Comparison of ENCODE assay signal across 9 mouse cellular contexts in genomic region chr7:25072716-25073390, GRCm38 (mm10). TPM values are rescaled to one million over a fixed set of nuclear protein-coding genes. Genes with fewer than 3 reads are reported as not detected.
DNase-seq lines count a peak whose midpoint lies in the region; ATAC-seq and TF ChIP-seq lines count a peak whose summit lies in the region.
"Had no signal": no experiment of that assay in that cellular context is flagged by ENCODE, and none has a peak within 500 bp of the region (broad histone marks: within the 10 kb centered on the region; RNA-seq: fewer than 3 reads in every experiment).

No protein-coding gene starts in this region.

- 2% methylated on average over 30 of the region's 33 CpGs for WGBS in bone marrow, adult 2 months
- 0% methylated on average over 16 of the region's 33 CpGs for WGBS in forebrain, embryonic 13.5 days
- 1% methylated on average over 20 of the region's 33 CpGs for WGBS in intestine, embryonic 15.5 days
- 0% methylated on average over 11 of the region's 33 CpGs for WGBS in limb, embryonic 11.5 days
- WGBS in midbrain, embryonic 16.5 days, result 1% methylated on average over 19 of the region's 33 CpGs

- H3K4me2 ChIP-seq in forebrain, embryonic 13.5 days, result peak overlapping the region; percentile 95
- H3K4me2 ChIP-seq in intestine, embryonic 15.5 days (replicated peaks), result peak overlapping the region; percentile 94
- peak overlapping the region; percentile 89 for H3K4me2 ChIP-seq in limb, embryonic 11.5 days (ENCODE audit: low read depth, severe bottlenecking)
- H3K4me2 ChIP-seq in midbrain, embryonic 16.5 days (ENCODE audit: low read length), result peak overlapping the region; percentile 87

- peaks cover 52% of the 10 kb centered on the region for H3K4me1 ChIP-seq in erythroblast, embryonic 14.5 days (ENCODE audit: control insufficient read depth)
- no peaks in the 10 kb centered on the region for H3K4me1 ChIP-seq in bone marrow, adult 2 months (ENCODE audit: control insufficient read depth, insufficient read depth, low read length)
- peaks cover 71% of the 10 kb centered on the region for H3K4me1 ChIP-seq in forebrain, embryonic 13.5 days
- peaks cover 27% of the 10 kb centered on the region for H3K4me1 ChIP-seq in intestine, embryonic 15.5 days (replicated peaks)
- H3K4me1 ChIP-seq in limb, embryonic 11.5 days (ENCODE audit: control insufficient read depth, insufficient read depth, low read length), result peaks cover 12% of the 10 kb centered on the region
- H3K4me1 ChIP-seq in midbrain, embryonic 16.5 days (ENCODE audit: control insufficient read depth, insufficient read depth, low read length), result peaks cover 46% of the 10 kb centered on the region
- peaks cover 24% of the 10 kb centered on the region for H3K4me1 ChIP-seq in testis, adult 2 months (ENCODE audit: control insufficient read depth, insufficient read depth, low read length)

- TF ChIP-seq CTCF in bone marrow, adult 2 months (IDR thresholded peaks at IDR 0.05; ENCODE audit: control insufficient read depth, insufficient read depth, low read length), result no peak
- TF ChIP-seq CTCF in testis, adult 2 months (IDR thresholded peaks at IDR 0.05; ENCODE audit: control insufficient read depth, insufficient read depth, insufficient replicate concordance, low read depth, low read length), result no peak

- no peak overlapping the region for H3K27ac ChIP-seq in bone marrow, adult 2 months (ENCODE audit: control insufficient read depth, insufficient read depth, low read depth, low read length, poor library complexity)
- H3K27ac ChIP-seq in forebrain, embryonic 13.5 days, result peak overlapping the region; percentile 93
- H3K27ac ChIP-seq in intestine, embryonic 15.5 days, result peak overlapping the region; percentile 82
- H3K27ac ChIP-seq in limb, embryonic 11.5 days (replicated peaks; ENCODE audit: low read depth, low read length), result peak overlapping the region; percentile 87
- H3K27ac ChIP-seq in midbrain, embryonic 16.5 days (ENCODE audit: low read length), result peak overlapping the region; percentile 92
- H3K27ac ChIP-seq in testis, adult 2 months (ENCODE audit: control insufficient read depth, insufficient read depth, low read depth, low read length), result no peak overlapping the region
- H3K27ac ChIP-seq: macrophage had no signal

- ATAC-seq in erythroblast, adult 5-6 weeks (replicated peaks; ENCODE audit: low FRiP score, poor library complexity, severe bottlenecking), result no peak
- ATAC-seq in forebrain, embryonic 13.5 days, result peak; percentile 6; the same call in 1 of the 2 replicates
- ATAC-seq in intestine, embryonic 15.5 days, result peak; percentile 8; the same call in 1 of the 2 replicates
- ATAC-seq in limb, embryonic 11.5 days (ENCODE audit: insufficient number of reproducible peaks, low FRiP score, low TSS enrichment, low read depth), result no peak
- peak; percentile 19 for ATAC-seq in midbrain, embryonic 16.5 days

- H3K9ac ChIP-seq in forebrain, embryonic 13.5 days, result peak overlapping the region; percentile 97
- H3K9ac ChIP-seq in intestine, embryonic 15.5 days, result peak overlapping the region; percentile 70
- peak overlapping the region; percentile 82 for H3K9ac ChIP-seq in limb, embryonic 11.5 days (ENCODE audit: low read length)
- H3K9ac ChIP-seq in midbrain, embryonic 16.5 days (ENCODE audit: low read depth, low read length), result peak overlapping the region; percentile 93

- no peaks in the 10 kb centered on the region for H3K9me3 ChIP-seq in erythroblast, embryonic 14.5 days (ENCODE audit: control insufficient read depth, low read length)
- no peaks in the 10 kb centered on the region for H3K9me3 ChIP-seq in forebrain, embryonic 13.5 days (replicated peaks)
- no peaks in the 10 kb centered on the region for H3K9me3 ChIP-seq in intestine, embryonic 15.5 days
- H3K9me3 ChIP-seq in limb, embryonic 11.5 days (ENCODE audit: control insufficient read depth, low read length), result no peaks in the 10 kb centered on the region; the same call in 1 of the 2 replicates
- no peaks in the 10 kb centered on the region for H3K9me3 ChIP-seq in midbrain, embryonic 16.5 days (replicated peaks; ENCODE audit: control insufficient read depth, low read length, poor library complexity, severe bottlenecking)

- peaks cover 26% of the 10 kb centered on the region for H3K27me3 ChIP-seq in erythroblast, embryonic 14.5 days (ENCODE audit: control insufficient read depth)
- H3K27me3 ChIP-seq in forebrain, embryonic 13.5 days, result no peaks in the 10 kb centered on the region
- H3K27me3 ChIP-seq in intestine, embryonic 15.5 days (replicated peaks), result no peaks in the 10 kb centered on the region
- H3K27me3 ChIP-seq in limb, embryonic 11.5 days (ENCODE audit: control insufficient read depth, insufficient read depth, low read length), result no peaks in the 10 kb centered on the region
- H3K27me3 ChIP-seq in midbrain, embryonic 16.5 days (ENCODE audit: control insufficient read depth, insufficient read depth, low read depth, low read length), result no peaks in the 10 kb centered on the region
- no peaks in the 10 kb centered on the region for H3K27me3 ChIP-seq in testis, adult 2 months (ENCODE audit: control insufficient read depth, insufficient read depth, low read length)

- H3K4me3 ChIP-seq in erythroblast, embryonic 14.5 days (replicated peaks), result peak overlapping the region; percentile 64
- H3K4me3 ChIP-seq in bone marrow, adult 2 months (replicated peaks; ENCODE audit: control insufficient read depth, low read depth, low read length), result peak overlapping the region; percentile 10
- H3K4me3 ChIP-seq in forebrain, embryonic 13.5 days, result peak overlapping the region; percentile 77
- H3K4me3 ChIP-seq in intestine, embryonic 15.5 days (replicated peaks), result peak overlapping the region; percentile 62
- peak overlapping the region; percentile 65 for H3K4me3 ChIP-seq in limb, embryonic 11.5 days (ENCODE audit: low read depth, low read length)
- peak overlapping the region; percentile 90 for H3K4me3 ChIP-seq in midbrain, embryonic 16.5 days (ENCODE audit: low read depth, low read length)
- H3K4me3 ChIP-seq in testis, adult 2 months (ENCODE audit: control insufficient read depth, low read depth, low read length), result peak overlapping the region; percentile 83

- TF ChIP-seq POLR2A in bone marrow, adult 2 months (IDR thresholded peaks at IDR 0.05; ENCODE audit: borderline replicate concordance, control insufficient read depth, low read depth, low read length), result no peak
- TF ChIP-seq POLR2A in testis, adult 2 months (IDR thresholded peaks at IDR 0.05; ENCODE audit: control insufficient read depth, low read depth, low read length), result no peak

- H3K36me3 ChIP-seq in erythroblast, embryonic 14.5 days (ENCODE audit: control insufficient read depth), result peaks cover 7% of the 10 kb centered on the region
- H3K36me3 ChIP-seq in forebrain, embryonic 13.5 days (ENCODE audit: poor library complexity, severe bottlenecking), result peaks cover 7% of the 10 kb centered on the region
- peaks cover 6% of the 10 kb centered on the region; the same call in 1 of the 2 replicates for H3K36me3 ChIP-seq in intestine, embryonic 15.5 days
- H3K36me3 ChIP-seq in limb, embryonic 11.5 days (ENCODE audit: control insufficient read depth, insufficient read depth, low read length), result peaks cover 5% of the 10 kb centered on the region; the same call in 1 of the 2 replicates
- H3K36me3 ChIP-seq in midbrain, embryonic 16.5 days (ENCODE audit: control insufficient read depth, insufficient read depth, low read length), result peaks cover 7% of the 10 kb centered on the region
- peaks cover 3% of the 10 kb centered on the region; the same call in 1 of the 2 replicates for H3K36me3 ChIP-seq in testis, adult 2 months (ENCODE audit: control insufficient read depth, insufficient read depth, low read length)

- DNase-seq in limb, embryonic 11.5 days (ENCODE audit: low spot score), result peak; percentile 65

RNA-seq across cellular contexts. Expression of gene Zfp574, which starts 0.5 kb away (rescaled TPM):
- 3.0 and 3.4 TPM in 2 replicates for polyA plus RNA-seq in erythroblast, embryonic 14.5 days (2012)
- total RNA-seq in erythroblast, adult 5-6 weeks (2015; ENCODE audit: low replicate concordance), result 1.9 and 2.7 TPM in 2 replicates
- 2.0 and 2.1 TPM in 2 replicates for total RNA-seq in erythroblast, adult 5-6 weeks (2017; ENCODE audit: low replicate concordance)
- 8.1 and 11.3 TPM in 2 replicates for polyA plus RNA-seq in bone marrow, adult 2 months (2011; ENCODE audit: insufficient read depth, insufficient read length, low replicate concordance, missing spikeins)
- polyA plus RNA-seq in forebrain, embryonic 13.5 days (2015; fragmentation: Nextera tagmentation; extraction: Ambion mirVana), result 33.5 and 38.1 TPM in 2 replicates
- 24.7 and 25.3 TPM in 2 replicates for polyA plus RNA-seq in intestine, embryonic 15.5 days (2015; fragmentation: Nextera tagmentation; extraction: Ambion mirVana)
- polyA plus RNA-seq in limb, embryonic 11.5 days (2014; fragmentation: Nextera tagmentation; extraction: Ambion mirVana), result 28.1 and 30.1 TPM in 2 replicates
- polyA plus RNA-seq in midbrain, embryonic 16.5 days (2015; fragmentation: Nextera tagmentation; extraction: Ambion mirVana), result 33.7 and 34.2 TPM in 2 replicates
- polyA plus RNA-seq in testis, adult 2 months (2012; rRNA removed), result 267 and 276 TPM in 2 replicates

RNA-seq across cellular contexts. Expression of gene Grik5, which starts 0.7 kb away (rescaled TPM):
- 0.82 and 0.91 TPM in 2 replicates for polyA plus RNA-seq in erythroblast, embryonic 14.5 days (2012)
- total RNA-seq in erythroblast, adult 5-6 weeks (2015; ENCODE audit: low replicate concordance), result 4.0 and 8.1 TPM in 2 replicates
- 6.6 and 14.4 TPM in 2 replicates for total RNA-seq in erythroblast, adult 5-6 weeks (2017; ENCODE audit: low replicate concordance)
- polyA plus RNA-seq in bone marrow, adult 2 months (2011; ENCODE audit: insufficient read depth, insufficient read length, low replicate concordance, missing spikeins), result 7.3 and 9.7 TPM in 2 replicates
- 12.8 and 14.7 TPM in 2 replicates for polyA plus RNA-seq in forebrain, embryonic 13.5 days (2015; fragmentation: Nextera tagmentation; extraction: Ambion mirVana)
- 3.3 and 3.7 TPM in 2 replicates for polyA plus RNA-seq in intestine, embryonic 15.5 days (2015; fragmentation: Nextera tagmentation; extraction: Ambion mirVana)
- polyA plus RNA-seq in limb, embryonic 11.5 days (2014; fragmentation: Nextera tagmentation; extraction: Ambion mirVana), result 9.7 and 10.0 TPM in 2 replicates
- 14.2 and 15.5 TPM in 2 replicates for polyA plus RNA-seq in midbrain, embryonic 16.5 days (2015; fragmentation: Nextera tagmentation; extraction: Ambion mirVana)
- polyA plus RNA-seq in testis, adult 2 months (2012; rRNA removed), result 83.7 and 86.7 TPM in 2 replicates

Comparison
In these comparisons a context has a peak if more than half of its experiments do, and no peak if none do; other contexts are left out.
1. H3K4me3 ChIP-seq: peak in every context shown above with its lines; median percentile 90 in midbrain, embryonic 16.5 days; 83 in testis, adult 2 months; 77 in forebrain, embryonic 13.5 days; 65 in limb, embryonic 11.5 days; 64 in erythroblast, embryonic 14.5 days; 62 in intestine, embryonic 15.5 days; 10 in bone marrow, adult 2 months.
2. ATAC-seq: peak in forebrain, embryonic 13.5 days (single experiment), intestine, embryonic 15.5 days (single experiment) and midbrain, embryonic 16.5 days (single experiment); none in erythroblast, adult 5-6 weeks (single experiment) and limb, embryonic 11.5 days (single experiment).
3. H3K27ac ChIP-seq: peak in forebrain, embryonic 13.5 days (single experiment), intestine, embryonic 15.5 days (single experiment), limb, embryonic 11.5 days (single experiment) and midbrain, embryonic 16.5 days (single experiment); none in bone marrow, adult 2 months (single experiment) and testis, adult 2 months (single experiment).
4. Peak in every context shown above with its lines, with median percentiles within 50 percentile points of each other: H3K4me2 ChIP-seq and H3K9ac ChIP-seq.